Comparison of ENCODE assay signal across 27 mouse cellular contexts in genomic region chr7:5972546-5972945, GRCm38 (mm10). TPM values are rescaled to one million over a fixed set of nuclear protein-coding genes. Genes with fewer than 3 reads are reported as not detected.
"Had no signal": no experiment of that assay in that cellular context is flagged by ENCODE, and none has a peak within 500 bp of the region (broad histone marks: within the 10 kb centered on the region; RNA-seq: fewer than 3 reads in every experiment).

No protein-coding gene starts in this region.

RNA-seq across cellular contexts. Expression of gene Vmn1r65, which starts 38.3 kb away (rescaled TPM):
- polyA plus RNA-seq: heart, adult 2 months; heart, embryonic 10.5 days; heart, embryonic 11.5 days; heart, embryonic 12.5 days; heart, embryonic 13.5 days; heart, embryonic 14.5 days; heart, embryonic 15.5 days; heart, embryonic 16.5 days; heart, postnatal 0 days; hindbrain, embryonic 10.5 days; hindbrain, embryonic 11.5 days; hindbrain, embryonic 12.5 days; hindbrain, embryonic 13.5 days; hindbrain, embryonic 14.5 days; hindbrain, embryonic 15.5 days; hindbrain, embryonic 16.5 days; hindbrain, postnatal 0 days; inflammation-experienced regulatory T-cells, adult 6 months; intestine, embryonic 14.5 days; intestine, embryonic 15.5 days; intestine, embryonic 16.5 days; intestine, postnatal 0 days; kidney, embryonic 14.5 days; kidney, embryonic 15.5 days; kidney, embryonic 16.5 days; kidney, postnatal 0 days; large intestine, adult 2 months had no signal
